Mouse (Mus musculus): Measurements from ENCODE around the gene Blm. TPM values are rescaled to one million over a fixed set of nuclear protein-coding genes. Genes with fewer than 3 reads are reported as not detected.
"Not testable (repeated sequence)": the region's sequence is repeated elsewhere in the genome, so short reads cannot be mapped to it uniquely, and the experiment has no call there.

Blm gene
- polyA plus RNA-seq, 1 experiment from 2014 or later, result 14.8 TPM

- no peaks in the 10 kb centered on the region for H3K36me3 ChIP-seq (ENCODE audit: control insufficient read depth, insufficient read depth)
- H3K4me3 ChIP-seq (replicated peaks; ENCODE audit: low read length), result no peak overlapping the region
- no peaks in the 10 kb centered on the region for H3K9me3 ChIP-seq (ENCODE audit: control insufficient read depth, low read length)
- no peak overlapping the region for H3K27ac ChIP-seq (ENCODE audit: low read length)
- no peaks in the 10 kb centered on the region for H3K27me3 ChIP-seq (replicated peaks; ENCODE audit: control insufficient read depth, insufficient read depth, low read length)
- no peaks in the 10 kb centered on the region for H3K4me1 ChIP-seq (replicated peaks; ENCODE audit: control insufficient read depth, insufficient read depth, low read length)
- WGBS, result 85% methylated on average over 7 of the region's 7 CpGs
- no peak overlapping the region for H3K9ac ChIP-seq (replicated peaks; ENCODE audit: low read depth, low read length)
- ATAC-seq, result no peak
- no peak overlapping the region for H3K4me2 ChIP-seq (ENCODE audit: low read length)
Measured at GRCm38 (mm10) chr7:80542139-80542831, 7.4 kb upstream of the Blm start.

- no peak for ATAC-seq
- 70% methylated on average over 5 of the region's 5 CpGs for WGBS
Measured at GRCm38 (mm10) chr7:80539581-80539980, 4.7 kb upstream of the Blm start.

GRCm38 (mm10) chr7:80534291-80535008 is 469 bp downstream of the Blm start:
- H3K4me2 ChIP-seq (ENCODE audit: low read length), result peak overlapping the region; percentile 86
- H3K27me3 ChIP-seq (replicated peaks; ENCODE audit: control insufficient read depth, insufficient read depth, low read length), result no peaks in the 10 kb centered on the region
- H3K4me3 ChIP-seq (replicated peaks; ENCODE audit: low read length), result peak overlapping the region; percentile 85
- H3K27ac ChIP-seq (ENCODE audit: low read length), result peak overlapping the region; percentile 56
- no peaks in the 10 kb centered on the region for H3K36me3 ChIP-seq (ENCODE audit: control insufficient read depth, insufficient read depth)
- H3K9ac ChIP-seq (replicated peaks; ENCODE audit: low read depth, low read length), result peak overlapping the region; percentile 69
- H3K4me1 ChIP-seq (replicated peaks; ENCODE audit: control insufficient read depth, insufficient read depth, low read length), result peaks cover 12% of the 10 kb centered on the region
- ATAC-seq, result no peak
- H3K9me3 ChIP-seq (ENCODE audit: control insufficient read depth, low read length), result no peaks in the 10 kb centered on the region
- WGBS, result 1% methylated on average over 32 of the region's 32 CpGs

More at GRCm38 (mm10) chr7:80539581-80539980, 4.7 kb upstream of the Blm start:
- Histone ChIP-seq H3K4me3 (replicated peaks; ENCODE audit: low read length) (no peak overlapping the region), H3K4me1 (replicated peaks; ENCODE audit: control insufficient read depth, insufficient read depth, low read length) (no peaks in the 10 kb centered on the region; the same call in 1 of the 2 replicates), H3K36me3 (ENCODE audit: control insufficient read depth, insufficient read depth) (no peaks in the 10 kb centered on the region), H3K27ac (ENCODE audit: low read length) (no peak overlapping the region), H3K9ac (replicated peaks; ENCODE audit: low read depth, low read length) (no peak overlapping the region), H3K27me3 (replicated peaks; ENCODE audit: control insufficient read depth, insufficient read depth, low read length) (no peaks in the 10 kb centered on the region), H3K4me2 (ENCODE audit: low read length) (no peak overlapping the region), H3K9me3 (ENCODE audit: control insufficient read depth, low read length) (no peaks in the 10 kb centered on the region)

GRCm38 (mm10) chr7:80531087-80531486 is 3.8 kb downstream of the Blm start:
- Histone ChIP-seq H3K36me3 (ENCODE audit: control insufficient read depth, insufficient read depth) (no peaks in the 10 kb centered on the region), H3K9me3 (ENCODE audit: control insufficient read depth, low read length) (no peaks in the 10 kb centered on the region), H3K4me3 (replicated peaks; ENCODE audit: low read length) (no peak overlapping the region), H3K4me1 (replicated peaks; ENCODE audit: control insufficient read depth, insufficient read depth, low read length) (peaks cover 12% of the 10 kb centered on the region), H3K9ac (replicated peaks; ENCODE audit: low read depth, low read length) (no peak overlapping the region), H3K27ac (ENCODE audit: low read length) (no peak overlapping the region), H3K4me2 (ENCODE audit: low read length) (no peak overlapping the region), H3K27me3 (replicated peaks; ENCODE audit: control insufficient read depth, insufficient read depth, low read length) (no peaks in the 10 kb centered on the region)
- 85% methylated on average over 6 of the region's 6 CpGs for WGBS
- ATAC-seq, result no peak

- H3K27me3 ChIP-seq (replicated peaks; ENCODE audit: control insufficient read depth, insufficient read depth, low read length), result no peaks in the 10 kb centered on the region
- no peak overlapping the region for H3K4me2 ChIP-seq (ENCODE audit: low read length)
- H3K9me3 ChIP-seq (ENCODE audit: control insufficient read depth, low read length), result no peaks in the 10 kb centered on the region
- 87% methylated on average over 2 of the region's 2 CpGs for WGBS
- peaks cover 12% of the 10 kb centered on the region for H3K4me1 ChIP-seq (replicated peaks; ENCODE audit: control insufficient read depth, insufficient read depth, low read length)
- no peak overlapping the region for H3K4me3 ChIP-seq (replicated peaks; ENCODE audit: low read length)
- H3K36me3 ChIP-seq (ENCODE audit: control insufficient read depth, insufficient read depth), result no peaks in the 10 kb centered on the region
- no peak for ATAC-seq
- no peak overlapping the region for H3K9ac ChIP-seq (replicated peaks; ENCODE audit: low read depth, low read length)
- H3K27ac ChIP-seq (ENCODE audit: low read length), result no peak overlapping the region
Measured at GRCm38 (mm10) chr7:80530646-80531045, 4.3 kb downstream of the Blm start.

GRCm38 (mm10) chr7:80526698-80527097 is 8.2 kb downstream of the Blm start:
- Histone ChIP-seq H3K27ac (ENCODE audit: low read length) (no peak overlapping the region), H3K4me3 (replicated peaks; ENCODE audit: low read length) (no peak overlapping the region), H3K9ac (replicated peaks; ENCODE audit: low read depth, low read length) (no peak overlapping the region), H3K9me3 (ENCODE audit: control insufficient read depth, low read length) (no peaks in the 10 kb centered on the region), H3K4me2 (ENCODE audit: low read length) (no peak overlapping the region), H3K36me3 (ENCODE audit: control insufficient read depth, insufficient read depth) (no peaks in the 10 kb centered on the region), H3K4me1 (replicated peaks; ENCODE audit: control insufficient read depth, insufficient read depth, low read length) (no peaks in the 10 kb centered on the region), H3K27me3 (replicated peaks; ENCODE audit: control insufficient read depth, insufficient read depth, low read length) (no peaks in the 10 kb centered on the region)
- no peak for ATAC-seq
- WGBS, result 82% methylated on average over 6 of the region's 6 CpGs

- Histone ChIP-seq H3K27ac (ENCODE audit: low read length) (no peak overlapping the region), H3K9ac (replicated peaks; ENCODE audit: low read depth, low read length) (no peak overlapping the region), H3K4me2 (ENCODE audit: low read length) (no peak overlapping the region), H3K4me3 (replicated peaks; ENCODE audit: low read length) (no peak overlapping the region), H3K27me3 (replicated peaks; ENCODE audit: control insufficient read depth, insufficient read depth, low read length) (no peaks in the 10 kb centered on the region), H3K9me3 (ENCODE audit: control insufficient read depth, low read length) (no peaks in the 10 kb centered on the region), H3K36me3 (ENCODE audit: control insufficient read depth, insufficient read depth) (peaks cover 5% of the 10 kb centered on the region; the same call in 1 of the 2 replicates), H3K4me1 (replicated peaks; ENCODE audit: control insufficient read depth, insufficient read depth, low read length) (no peaks in the 10 kb centered on the region)
- no peak for ATAC-seq
- WGBS, result 70% methylated on average over 15 of the region's 16 CpGs
Measured at GRCm38 (mm10) chr7:80512408-80513085, 22.4 kb downstream of the Blm start.

GRCm38 (mm10) chr7:80507697-80508096 is 27.2 kb downstream of the Blm start:
- not testable (repeated sequence) for H3K4me3 ChIP-seq (replicated peaks; ENCODE audit: low read length); H3K4me2 ChIP-seq (ENCODE audit: low read length); H3K27ac ChIP-seq (ENCODE audit: low read length); H3K36me3 ChIP-seq (ENCODE audit: control insufficient read depth, insufficient read depth); H3K27me3 ChIP-seq (replicated peaks; ENCODE audit: control insufficient read depth, insufficient read depth, low read length); H3K9me3 ChIP-seq (ENCODE audit: control insufficient read depth, low read length); ATAC-seq; H3K4me1 ChIP-seq (replicated peaks; ENCODE audit: control insufficient read depth, insufficient read depth, low read length); H3K9ac ChIP-seq (replicated peaks; ENCODE audit: low read depth, low read length)
- WGBS, result 98% methylated on average over 22 of the region's 26 CpGs

- Histone ChIP-seq H3K36me3 (ENCODE audit: control insufficient read depth, insufficient read depth) (peaks cover 8% of the 10 kb centered on the region), H3K9me3 (ENCODE audit: control insufficient read depth, low read length) (no peaks in the 10 kb centered on the region; the same call in 1 of the 2 replicates), H3K4me3 (replicated peaks; ENCODE audit: low read length) (no peak overlapping the region), H3K4me2 (ENCODE audit: low read length) (no peak overlapping the region), H3K27me3 (replicated peaks; ENCODE audit: control insufficient read depth, insufficient read depth, low read length) (no peaks in the 10 kb centered on the region), H3K4me1 (replicated peaks; ENCODE audit: control insufficient read depth, insufficient read depth, low read length) (no peaks in the 10 kb centered on the region), H3K9ac (replicated peaks; ENCODE audit: low read depth, low read length) (no peak overlapping the region), H3K27ac (ENCODE audit: low read length) (no peak overlapping the region)
- 93% methylated on average over 3 of the region's 3 CpGs for WGBS
- ATAC-seq, result no peak
Measured at GRCm38 (mm10) chr7:80506007-80506406, 28.9 kb downstream of the Blm start.

Measured in forebrain, embryonic 16.5 days (tissue).